Mouse (Mus musculus): ENCODE measurements around the gene Cryl1. TPM values are rescaled to one million over a fixed set of nuclear protein-coding genes. Genes with fewer than 3 reads are reported as not detected.

Gene Cryl1
- 61.9 and 66.7 TPM in 2 replicates for polyA plus RNA-seq (2014; fragmentation: Nextera tagmentation; extraction: Ambion mirVana)

DNA sequence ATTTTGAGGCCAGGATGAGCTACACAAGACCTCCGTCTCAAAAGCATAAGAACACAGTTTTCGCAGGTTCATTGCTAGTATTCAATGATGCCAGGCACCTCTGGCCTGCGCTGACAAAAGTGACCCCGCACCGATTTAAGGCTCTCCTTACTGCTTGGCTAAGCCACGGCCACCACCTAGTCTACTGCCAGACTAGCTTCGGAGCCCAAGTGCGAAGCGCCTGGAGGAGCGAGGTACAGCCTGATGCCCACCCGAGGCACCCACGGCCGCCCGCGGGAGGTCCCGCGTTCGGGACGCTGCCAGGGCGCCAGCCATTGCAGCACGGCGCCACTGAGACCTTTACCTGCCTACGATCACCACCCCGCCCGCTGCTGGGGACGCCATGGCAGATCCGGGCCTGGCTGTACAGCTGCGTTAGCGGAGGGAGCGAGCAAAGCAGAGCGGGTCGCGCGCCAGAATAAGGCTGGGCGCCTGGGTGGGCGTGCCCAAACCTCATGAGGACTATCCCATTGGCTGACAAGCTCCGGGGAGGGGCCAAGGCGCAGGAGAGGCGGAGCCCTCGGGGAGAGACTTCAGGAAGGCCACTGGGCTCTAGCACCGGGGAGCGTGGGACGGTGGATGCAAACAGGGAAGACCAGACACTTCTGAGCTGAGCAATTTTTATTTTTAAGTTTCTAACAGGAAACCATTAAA is at the start of gene Cryl1:
Gene Cryl1, minus strand, starts transcription at position 465 of the 693 bp plus-strand sequence.
- H3K4me2 ChIP-seq (ENCODE audit: low read length): peak within 1 kb of the TSS; percentile 78
- 0 out of 2 replicates have a peak, but pooled peaks cover 2% of the 10 kb centered on the region for H3K9me3 ChIP-seq (ENCODE audit: control insufficient read depth, low read length)
- H3K9ac ChIP-seq (ENCODE audit: low read length): peak within 1 kb of the TSS; percentile 55
- DNase-seq (ENCODE audit: low spot score) (peak; percentile 98), ATAC-seq (replicated peaks; ENCODE audit: low FRiP score, low TSS enrichment, low read depth) (peak; percentile 99)
- WGBS: 1% methylated on average over 43 of the region's 43 CpGs
- 0 out of 2 replicates have a peak, but pooled peaks cover 2% of the 10 kb centered on the region for H3K4me1 ChIP-seq (replicated peaks; ENCODE audit: control insufficient read depth, insufficient read depth, low read length)
- peak within 1 kb of the TSS; percentile 68 for H3K4me3 ChIP-seq (ENCODE audit: low read depth, low read length)
- no peaks in the 10 kb centered on the region for H3K27me3 ChIP-seq (replicated peaks; ENCODE audit: control insufficient read depth, insufficient read depth, low read length)
- H3K27ac ChIP-seq (ENCODE audit: low read depth): peak within 1 kb of the TSS; percentile 55
- H3K36me3 ChIP-seq (ENCODE audit: control insufficient read depth, insufficient read depth, low read length): no peaks in the 10 kb centered on the region

- DNase-seq (ENCODE audit: low spot score) (no peak), ATAC-seq (replicated peaks; ENCODE audit: low FRiP score, low TSS enrichment, low read depth) (no peak)
- Histone ChIP-seq H3K4me1 (replicated peaks; ENCODE audit: control insufficient read depth, insufficient read depth, low read length) (no peaks in the 10 kb centered on the region), H3K36me3 (ENCODE audit: control insufficient read depth, insufficient read depth, low read length) (0 out of 2 replicates have a peak, but pooled peaks cover 3% of the 10 kb centered on the region), H3K27ac (ENCODE audit: low read depth) (no peak overlapping the region), H3K27me3 (replicated peaks; ENCODE audit: control insufficient read depth, insufficient read depth, low read length) (no peaks in the 10 kb centered on the region), H3K4me2 (ENCODE audit: low read length) (no peak overlapping the region), H3K9me3 (ENCODE audit: control insufficient read depth, low read length) (no peaks in the 10 kb centered on the region), H3K9ac (ENCODE audit: low read length) (no peak overlapping the region), H3K4me3 (ENCODE audit: low read depth, low read length) (no peak overlapping the region)
- 57% methylated on average over 2 of the region's 2 CpGs for WGBS
These were observed 32.1 kb upstream of the Cryl1 start for GRCm38 (mm10) chr14:57430451-57430850.

DNA sequence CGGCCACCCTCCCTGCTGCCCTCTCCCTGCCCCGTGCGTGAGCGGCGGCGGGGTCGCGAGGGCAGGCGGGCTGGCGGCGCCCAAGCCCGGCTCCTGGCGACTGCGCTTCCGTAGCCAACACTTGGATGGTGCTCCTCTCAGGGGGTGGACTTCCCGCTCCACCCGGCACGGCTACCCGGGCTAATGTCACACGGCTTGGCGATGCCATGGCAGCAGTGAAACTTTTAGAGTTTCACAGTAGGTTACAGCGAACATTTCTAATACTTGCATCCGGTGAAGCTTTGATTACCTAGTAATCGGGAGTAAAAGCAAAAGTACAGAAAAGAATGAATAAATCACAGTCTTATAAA is 25.9 kb upstream of the Cryl1 start:
- Histone ChIP-seq H3K27ac (ENCODE audit: low read depth) (0 out of 2 replicates have a peak overlapping the region, but pooled peaks have one; percentile 43), H3K36me3 (ENCODE audit: control insufficient read depth, insufficient read depth, low read length) (no peaks in the 10 kb centered on the region), H3K27me3 (replicated peaks; ENCODE audit: control insufficient read depth, insufficient read depth, low read length) (no peaks in the 10 kb centered on the region), H3K9me3 (ENCODE audit: control insufficient read depth, low read length) (no peaks in the 10 kb centered on the region), H3K4me2 (ENCODE audit: low read length) (peak overlapping the region; percentile 89), H3K4me3 (ENCODE audit: low read depth, low read length) (peak overlapping the region; percentile 97), H3K4me1 (replicated peaks; ENCODE audit: control insufficient read depth, insufficient read depth, low read length) (no peaks in the 10 kb centered on the region; the same call in 1 of the 2 replicates), H3K9ac (ENCODE audit: low read length) (peak overlapping the region; percentile 70)
- under 1% methylated on average over 22 of the region's 24 CpGs for WGBS
- no peak for DNase-seq (ENCODE audit: low spot score)
- peak; percentile 78; the same call in 1 of the 2 replicates for ATAC-seq (replicated peaks; ENCODE audit: low FRiP score, low TSS enrichment, low read depth)

DNA sequence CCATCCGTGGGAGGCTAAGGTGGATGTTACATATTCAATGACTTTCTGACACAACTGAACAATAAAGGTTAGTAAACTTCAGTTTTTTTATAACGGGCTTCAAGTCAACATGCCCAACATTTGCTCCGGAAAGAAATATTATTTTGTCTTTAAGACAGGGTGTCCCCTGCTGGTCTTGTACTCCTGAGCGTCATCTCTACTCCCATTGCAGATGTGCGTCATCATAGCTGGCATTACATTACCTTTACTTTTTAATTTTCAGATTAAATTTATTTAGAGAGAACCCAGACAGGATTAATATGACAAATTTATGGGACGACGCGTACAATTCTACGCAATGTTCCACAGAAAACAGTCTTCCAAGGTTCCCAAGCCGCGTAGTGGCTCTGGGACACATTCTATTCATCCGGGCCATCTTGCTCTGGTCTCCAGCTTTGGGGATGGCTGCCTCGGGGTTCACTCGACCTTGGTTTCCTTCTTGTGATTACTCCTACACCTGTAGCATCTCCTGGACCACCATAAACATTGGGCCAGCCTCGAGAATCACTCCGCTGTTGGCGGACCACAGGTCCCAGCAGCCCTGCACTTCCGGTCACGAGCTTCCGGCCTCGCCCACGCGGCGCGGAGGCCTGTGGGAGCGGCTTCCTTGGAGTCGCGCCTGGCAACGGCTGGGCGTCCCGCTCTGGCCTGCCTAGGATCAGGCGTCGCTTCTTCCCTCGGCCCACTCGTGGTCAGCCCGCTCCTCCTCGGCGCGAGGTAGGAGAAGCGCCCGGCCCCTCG is 25.3 kb upstream of the Cryl1 start, which contains the start of gene Ift88:
Gene Ift88, plus strand, starts transcription at position 631 of the 780 bp plus-strand sequence.
- 4% methylated on average over 41 of the region's 42 CpGs for WGBS
- Histone ChIP-seq H3K27ac (ENCODE audit: low read depth) (0 out of 2 replicates have a peak within 1 kb of the TSS, but pooled peaks have one; percentile 43), H3K4me3 (ENCODE audit: low read depth, low read length) (peak within 1 kb of the TSS; percentile 97), H3K36me3 (ENCODE audit: control insufficient read depth, insufficient read depth, low read length) (no peaks in the 10 kb centered on the region), H3K4me1 (replicated peaks; ENCODE audit: control insufficient read depth, insufficient read depth, low read length) (no peaks in the 10 kb centered on the region; the same call in 1 of the 2 replicates), H3K4me2 (ENCODE audit: low read length) (peak within 1 kb of the TSS; percentile 89), H3K27me3 (replicated peaks; ENCODE audit: control insufficient read depth, insufficient read depth, low read length) (no peaks in the 10 kb centered on the region), H3K9ac (ENCODE audit: low read length) (peak within 1 kb of the TSS; percentile 70), H3K9me3 (ENCODE audit: control insufficient read depth, low read length) (no peaks in the 10 kb centered on the region)
- ATAC-seq (replicated peaks; ENCODE audit: low FRiP score, low TSS enrichment, low read depth): peak; percentile 98
- peak; percentile 92 for DNase-seq (ENCODE audit: low spot score)

- Histone ChIP-seq H3K9me3 (ENCODE audit: control insufficient read depth, low read length) (no peaks in the 10 kb centered on the region), H3K27me3 (replicated peaks; ENCODE audit: control insufficient read depth, insufficient read depth, low read length) (no peaks in the 10 kb centered on the region), H3K4me3 (ENCODE audit: low read depth, low read length) (no peak overlapping the region), H3K4me2 (ENCODE audit: low read length) (no peak overlapping the region), H3K27ac (ENCODE audit: low read depth) (no peak overlapping the region), H3K4me1 (replicated peaks; ENCODE audit: control insufficient read depth, insufficient read depth, low read length) (no peaks in the 10 kb centered on the region), H3K36me3 (ENCODE audit: control insufficient read depth, insufficient read depth, low read length) (no peaks in the 10 kb centered on the region), H3K9ac (ENCODE audit: low read length) (no peak overlapping the region)
- 84% methylated on average over 2 of the region's 2 CpGs for WGBS
- ATAC-seq (replicated peaks; ENCODE audit: low FRiP score, low TSS enrichment, low read depth) (no peak), DNase-seq (ENCODE audit: low spot score) (peak; percentile 42)
These were observed 18.9 kb upstream of the Cryl1 start for GRCm38 (mm10) chr14:57417187-57417586.

GRCm38 (mm10) chr14:57412166-57412565 is 13.8 kb upstream of the Cryl1 start:
- no peaks in the 10 kb centered on the region for H3K9me3 ChIP-seq (ENCODE audit: control insufficient read depth, low read length)
- ATAC-seq (replicated peaks; ENCODE audit: low FRiP score, low TSS enrichment, low read depth) (no peak), DNase-seq (ENCODE audit: low spot score) (no peak)
- WGBS: 58% methylated on average over 7 of the region's 7 CpGs
- H3K4me2 ChIP-seq (ENCODE audit: low read length): no peak overlapping the region
- no peak overlapping the region for H3K9ac ChIP-seq (ENCODE audit: low read length)
- H3K36me3 ChIP-seq (ENCODE audit: control insufficient read depth, insufficient read depth, low read length): no peaks in the 10 kb centered on the region
- no peaks in the 10 kb centered on the region for H3K27me3 ChIP-seq (replicated peaks; ENCODE audit: control insufficient read depth, insufficient read depth, low read length)
- no peak overlapping the region for H3K27ac ChIP-seq (ENCODE audit: low read depth)
- no peaks in the 10 kb centered on the region; the same call in 1 of the 2 replicates for H3K4me1 ChIP-seq (replicated peaks; ENCODE audit: control insufficient read depth, insufficient read depth, low read length)
- H3K4me3 ChIP-seq (ENCODE audit: low read depth, low read length): no peak overlapping the region

GRCm38 (mm10) chr14:57409106-57409505 is 10.8 kb upstream of the Cryl1 start:
- no peak overlapping the region for H3K27ac ChIP-seq (ENCODE audit: low read depth)
- no peak overlapping the region for H3K4me2 ChIP-seq (ENCODE audit: low read length)
- no peaks in the 10 kb centered on the region for H3K27me3 ChIP-seq (replicated peaks; ENCODE audit: control insufficient read depth, insufficient read depth, low read length)
- H3K4me3 ChIP-seq (ENCODE audit: low read depth, low read length): no peak overlapping the region
- no peak overlapping the region for H3K9ac ChIP-seq (ENCODE audit: low read length)
- no peaks in the 10 kb centered on the region for H3K9me3 ChIP-seq (ENCODE audit: control insufficient read depth, low read length)
- H3K36me3 ChIP-seq (ENCODE audit: control insufficient read depth, insufficient read depth, low read length): no peaks in the 10 kb centered on the region
- 22% methylated on average over 6 of the region's 6 CpGs for WGBS
- ATAC-seq (replicated peaks; ENCODE audit: low FRiP score, low TSS enrichment, low read depth): no peak
- H3K4me1 ChIP-seq (replicated peaks; ENCODE audit: control insufficient read depth, insufficient read depth, low read length): no peaks in the 10 kb centered on the region; the same call in 1 of the 2 replicates
- peak; percentile 50 for DNase-seq (ENCODE audit: low spot score)

DNA sequence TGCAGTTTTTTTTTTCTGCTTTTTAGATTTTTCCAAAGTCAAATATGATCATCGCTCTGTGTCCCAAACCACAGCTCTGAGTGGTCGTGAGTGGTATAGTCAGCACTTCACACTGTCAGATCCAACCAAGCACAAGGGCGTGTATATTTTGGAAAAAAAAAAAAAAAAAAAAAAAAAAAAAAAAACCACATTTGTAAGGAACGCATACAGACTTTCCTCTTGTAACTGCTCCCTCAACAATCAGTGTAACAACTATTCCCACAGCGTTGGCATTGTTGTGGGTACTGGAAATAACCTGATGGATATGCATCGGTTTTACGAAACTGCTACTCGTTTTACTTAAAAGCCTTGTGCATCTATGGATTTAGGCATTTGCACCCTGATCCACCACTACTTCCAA is 9.8 kb upstream of the Cryl1 start:
- WGBS: 79% methylated on average over 8 of the region's 8 CpGs
- Histone ChIP-seq H3K9ac (ENCODE audit: low read length) (no peak overlapping the region), H3K27me3 (replicated peaks; ENCODE audit: control insufficient read depth, insufficient read depth, low read length) (no peaks in the 10 kb centered on the region)

More for the DNA sequence above, 9.8 kb upstream of the Cryl1 start:
- Histone ChIP-seq H3K4me2 (ENCODE audit: low read length) (no peak overlapping the region), H3K4me1 (replicated peaks; ENCODE audit: control insufficient read depth, insufficient read depth, low read length) (no peaks in the 10 kb centered on the region; the same call in 1 of the 2 replicates), H3K27ac (ENCODE audit: low read depth) (no peak overlapping the region), H3K9me3 (ENCODE audit: control insufficient read depth, low read length) (no peaks in the 10 kb centered on the region), H3K36me3 (ENCODE audit: control insufficient read depth, insufficient read depth, low read length) (no peaks in the 10 kb centered on the region), H3K4me3 (ENCODE audit: low read depth, low read length) (no peak overlapping the region)
- no peak for ATAC-seq (replicated peaks; ENCODE audit: low FRiP score, low TSS enrichment, low read depth)
- DNase-seq (ENCODE audit: low spot score): no peak

All from intestine, embryonic 14.5 days (tissue).